Mouse (Mus musculus) heart, postnatal 4 days (tissue): ENCODE measurements at regions not wholly inside any gene's neighbourhood (a gene's known extent, or its start where the extent isn't known, plus 50 kb on each side); places are given as distances from the start of the nearest gene placed in this dataset.
A peak's percentile ranks its signal among the peaks of the same experiment; 100 is the strongest.

Source experiments
- DNase-seq: peaks from one replicate; pipeline ENCODE4 v3.0.0; 2021

- DNase-seq: no peak
Observed at GRCm38 (mm10) chr1:14513662-14514061, 1579.5 kb downstream of the 4930444P10Rik start.

DNA sequence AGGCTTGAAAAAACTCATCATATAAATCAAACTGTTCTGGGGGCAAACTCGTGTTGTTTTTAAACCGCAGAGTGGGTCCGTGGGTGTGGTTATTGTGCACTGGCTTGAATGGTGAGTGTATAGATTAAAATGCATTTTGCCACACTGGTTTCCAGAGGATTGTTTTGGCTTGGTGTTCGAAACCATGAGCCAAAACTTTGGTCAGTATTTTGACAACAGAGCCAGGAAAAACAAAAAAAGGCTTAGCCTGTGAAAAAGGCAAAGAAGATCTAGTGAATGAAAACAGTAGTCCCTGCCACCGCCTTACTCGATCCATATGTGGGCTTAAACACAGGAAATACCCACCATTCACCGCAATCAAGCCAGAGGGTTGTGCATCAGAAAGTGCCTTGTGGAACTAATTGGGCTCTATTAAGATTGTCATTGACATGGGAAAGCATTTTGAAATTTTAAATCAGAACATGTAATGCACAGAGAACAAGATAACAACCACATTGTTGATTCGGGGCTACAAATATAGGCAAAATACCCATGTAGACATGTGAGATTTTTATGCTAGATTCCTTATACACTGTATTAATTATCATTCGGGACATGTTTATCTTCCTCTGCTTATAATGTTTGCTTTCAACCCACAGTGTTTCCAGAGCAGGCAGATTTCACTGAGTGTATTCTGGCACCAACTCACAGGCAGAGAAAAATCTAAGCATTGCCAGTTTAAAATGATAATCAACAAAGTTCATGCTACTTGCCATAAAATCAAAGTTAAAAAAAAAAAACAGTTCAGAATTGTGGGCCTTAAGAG is 1580.4 kb downstream of the 4930444P10Rik start:
- DNase-seq: no peak

DNA sequence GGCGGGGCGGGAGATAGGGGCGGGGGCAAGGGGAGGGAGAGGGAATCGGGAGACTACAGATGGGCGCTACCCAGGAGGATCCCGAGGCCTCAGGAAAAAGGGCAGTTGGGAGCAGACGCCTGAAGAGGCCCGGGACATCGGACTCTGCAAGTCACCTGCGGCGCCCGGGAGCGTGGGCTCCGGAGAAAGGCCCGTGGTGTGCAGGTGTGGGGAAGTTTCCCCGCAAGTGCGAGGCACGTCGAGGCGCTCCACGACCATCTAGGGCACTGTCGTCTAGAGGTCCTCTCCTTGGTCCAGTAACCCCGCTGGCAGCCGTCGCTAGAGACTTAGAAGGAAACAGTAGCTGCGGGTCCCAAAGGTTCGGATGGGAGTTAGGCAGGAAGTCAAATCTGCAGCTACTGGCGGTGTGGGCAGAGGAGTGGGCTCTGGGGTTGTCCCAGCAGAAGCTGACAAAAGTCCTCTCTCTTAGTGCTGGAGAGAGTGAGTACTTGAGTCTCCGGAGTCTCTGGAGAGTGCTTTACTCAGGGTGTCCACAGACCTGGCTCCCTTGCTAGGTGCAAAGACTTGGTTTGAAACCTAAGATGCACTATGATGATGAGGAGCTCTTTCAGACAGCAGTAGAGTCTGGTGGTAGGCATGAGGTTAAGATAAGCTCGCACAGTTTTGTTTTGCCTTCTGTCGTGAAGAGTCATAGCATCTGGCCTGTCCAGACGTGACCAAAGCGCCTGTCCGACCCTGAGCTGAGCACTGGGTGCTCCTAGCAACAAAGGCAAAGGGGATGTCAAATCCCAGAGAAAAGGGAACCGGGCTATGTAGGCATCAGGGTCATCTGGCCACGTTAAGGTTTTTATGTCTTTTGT is 1586.1 kb downstream of the 4930444P10Rik start:
- no peak for DNase-seq

GRCm38 (mm10) chr1:14506201-14506830 is 1586.8 kb downstream of the 4930444P10Rik start:
- DNase-seq: peak; percentile 18

DNA sequence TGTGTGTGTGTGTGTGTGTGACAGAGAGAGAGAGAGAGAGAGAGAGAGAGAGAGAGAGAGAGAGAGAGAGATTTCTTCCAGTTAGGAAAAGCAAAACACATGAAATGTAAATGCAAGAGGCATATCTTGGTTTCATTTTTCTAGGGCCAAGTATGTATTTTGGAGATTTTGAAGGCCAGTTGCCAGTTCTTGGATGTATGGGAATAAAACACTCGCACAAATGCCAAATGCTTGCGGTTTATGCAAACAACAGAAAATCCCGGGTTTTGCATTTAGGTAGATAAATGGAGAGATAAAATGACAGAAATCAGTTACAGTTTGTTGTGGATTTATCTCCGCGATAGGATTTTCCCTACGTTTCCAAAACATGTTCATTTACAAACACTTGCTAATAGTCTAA is 1587.4 kb downstream of the 4930444P10Rik start:
- DNase-seq: no peak

DNA sequence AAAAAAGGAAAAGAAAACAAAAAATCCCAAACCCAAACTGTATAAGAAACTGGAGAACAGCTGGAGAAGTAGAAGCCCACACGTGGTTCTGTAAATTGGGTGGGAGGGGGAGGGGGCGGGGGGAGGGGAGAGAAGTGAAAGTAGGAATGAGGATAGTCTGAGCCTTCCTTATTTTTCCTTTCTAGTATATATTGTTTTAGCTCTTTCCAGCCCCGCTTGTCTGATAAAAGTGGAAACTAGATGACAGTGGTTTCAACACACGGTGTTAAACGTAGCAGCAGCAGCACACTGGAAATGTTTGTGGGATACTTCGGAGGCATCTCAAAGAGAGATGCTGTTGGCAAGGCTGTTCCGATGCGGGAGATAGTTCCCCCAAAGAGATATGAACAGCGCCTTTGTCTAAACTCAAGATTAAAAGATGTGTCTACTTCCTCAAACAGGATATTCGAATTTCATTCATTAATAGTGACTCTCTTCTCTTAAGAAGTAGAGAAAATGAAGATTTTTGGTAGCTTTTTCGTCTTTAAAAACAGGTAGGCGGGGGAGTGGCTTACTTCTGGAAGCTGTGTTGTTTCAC is 1588.3 kb downstream of the 4930444P10Rik start:
- DNase-seq: no peak

- DNase-seq: peak; percentile 25
Observed at GRCm38 (mm10) chr1:14503881-14504742, 1589.0 kb downstream of the 4930444P10Rik start.

DNA sequence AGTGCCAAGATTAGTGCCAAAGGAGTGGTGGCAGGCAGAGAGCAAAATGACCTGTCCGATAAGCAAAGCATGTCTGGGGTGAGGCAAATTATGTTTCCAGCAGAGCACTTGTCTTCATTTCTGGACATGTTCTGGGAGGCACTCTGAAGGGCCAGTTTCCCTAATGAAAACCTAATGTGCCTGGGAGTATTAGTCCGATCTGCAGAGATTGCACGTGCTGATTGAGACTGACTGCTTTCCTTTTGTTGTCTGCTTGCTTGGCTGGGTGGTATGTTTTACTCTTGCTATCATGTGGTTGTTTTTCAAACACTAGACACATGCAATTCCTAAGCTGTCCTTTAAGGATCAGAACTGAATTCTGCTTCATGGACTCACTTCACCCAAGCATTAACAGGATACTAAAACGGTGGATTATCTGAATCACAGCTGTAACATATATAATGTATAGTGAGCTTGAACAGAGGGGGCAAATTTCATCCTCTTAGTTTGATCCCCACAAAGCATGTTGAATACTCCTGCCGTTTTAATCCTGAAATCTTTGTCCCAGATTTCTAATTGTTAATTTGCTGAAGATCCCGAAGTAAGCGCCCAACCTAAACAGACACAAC is 1589.8 kb downstream of the 4930444P10Rik start:
- no peak for DNase-seq

GRCm38 (mm10) chr1:14499105-14499504 is 1594.0 kb downstream of the 4930444P10Rik start:
- no peak for DNase-seq

GRCm38 (mm10) chr1:14490026-14490425 is 1603.1 kb downstream of the 4930444P10Rik start:
- no peak for DNase-seq

GRCm38 (mm10) chr1:14487708-14488127 is 1605.4 kb downstream of the 4930444P10Rik start:
- DNase-seq: no peak

- DNase-seq: no peak
Observed at GRCm38 (mm10) chr1:14485746-14486145, 1607.4 kb downstream of the 4930444P10Rik start.

DNA sequence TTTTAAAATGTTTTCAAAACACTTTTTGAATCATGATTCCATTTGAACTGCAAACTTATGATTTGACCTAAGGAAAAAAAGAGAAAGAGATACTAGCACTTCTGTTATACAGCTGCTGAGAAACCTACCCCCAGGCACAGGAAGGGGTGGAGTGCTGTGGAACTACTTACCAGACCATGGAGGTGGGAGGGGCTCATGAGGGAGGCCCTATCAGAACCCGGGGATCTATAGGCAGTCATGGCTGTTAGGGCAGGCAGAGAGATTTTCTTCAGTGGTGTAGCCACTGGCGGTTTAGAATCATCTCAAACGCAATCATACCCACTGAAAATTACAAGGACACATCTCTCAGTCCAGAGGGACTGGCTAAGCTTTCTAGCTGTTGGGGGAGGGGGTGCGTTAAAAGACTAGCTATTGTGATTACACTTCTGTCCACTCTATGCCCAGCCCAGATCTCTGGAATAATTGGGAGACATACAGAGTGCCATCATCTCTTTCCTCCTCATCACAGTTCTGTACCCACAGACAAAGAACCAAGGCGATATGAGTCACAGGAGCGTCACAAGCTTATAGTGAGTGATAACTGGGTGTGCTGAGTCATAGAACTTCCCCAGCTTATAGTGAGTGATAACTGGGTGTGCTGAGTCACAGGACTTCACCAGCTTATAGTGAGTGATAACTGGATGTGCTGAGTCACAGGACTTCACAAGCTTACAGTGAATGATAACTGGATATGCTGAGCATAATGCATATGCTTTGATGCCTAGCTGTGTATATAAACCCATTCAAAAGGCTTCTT is 1608.8 kb downstream of the 4930444P10Rik start:
- DNase-seq: no peak

GRCm38 (mm10) chr1:14472294-14472693 is 1620.8 kb downstream of the 4930444P10Rik start:
- no peak for DNase-seq

DNA sequence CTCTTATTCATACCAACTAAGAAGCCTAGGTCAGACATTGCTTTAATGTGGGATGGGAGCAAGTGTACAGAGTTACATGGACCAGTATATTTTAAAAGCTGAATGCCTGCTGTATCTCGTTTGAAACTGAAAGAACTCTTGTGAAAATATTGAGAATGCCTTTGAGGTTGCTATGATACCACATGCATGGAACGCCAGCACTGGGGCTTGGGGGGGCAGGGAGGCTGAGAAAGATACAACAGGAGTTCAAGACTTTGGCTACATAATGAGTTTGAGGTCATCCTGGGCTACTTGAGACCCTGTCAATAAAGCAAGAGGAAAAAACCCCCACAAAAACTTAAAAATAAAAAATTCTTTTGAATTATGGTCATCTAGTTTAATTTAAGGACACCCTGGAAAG is 1621.6 kb downstream of the 4930444P10Rik start:
- no peak for DNase-seq

DNA sequence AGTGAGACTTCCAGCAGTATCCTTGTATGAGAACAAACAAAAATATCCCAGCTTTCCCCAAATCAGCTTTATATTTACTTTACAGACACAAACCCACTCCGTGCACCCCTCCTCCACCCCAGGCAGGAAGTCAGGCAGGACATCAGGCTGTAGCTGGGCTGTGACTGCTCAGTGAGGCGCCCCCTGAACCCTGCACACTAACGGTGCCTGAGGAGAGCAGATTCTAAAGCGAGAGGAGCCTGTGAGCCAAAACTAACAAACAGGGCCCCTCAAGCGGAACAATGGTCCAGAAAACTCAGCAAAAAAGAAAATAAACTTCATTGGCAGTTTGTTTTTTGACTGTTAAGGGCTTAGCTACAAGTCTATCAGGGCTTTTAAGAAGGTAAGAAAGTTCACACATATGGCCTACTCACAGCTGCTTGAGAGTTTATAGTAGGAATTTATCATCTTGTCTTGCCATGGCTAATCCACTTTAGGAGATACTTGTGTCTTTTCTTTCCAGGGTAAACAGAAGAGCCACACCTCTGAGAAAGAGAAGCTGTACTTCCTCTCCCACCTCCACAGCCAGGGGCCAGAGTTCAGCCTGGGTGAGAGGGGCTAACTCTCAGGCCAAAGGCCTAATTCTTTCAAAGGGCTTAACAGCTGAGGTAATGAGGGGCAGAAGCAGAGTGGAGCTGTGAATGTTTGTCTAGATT is 1628.2 kb downstream of the 4930444P10Rik start:
- DNase-seq: peak; percentile 12

- no peak for DNase-seq
Observed at GRCm38 (mm10) chr1:14462496-14462895, 1630.6 kb downstream of the 4930444P10Rik start.

- no peak for DNase-seq
Observed at GRCm38 (mm10) chr1:14460811-14461210, 1632.3 kb downstream of the 4930444P10Rik start.

- DNase-seq: no peak
Observed at GRCm38 (mm10) chr1:14429326-14429725, 1663.8 kb downstream of the 4930444P10Rik start.

DNA sequence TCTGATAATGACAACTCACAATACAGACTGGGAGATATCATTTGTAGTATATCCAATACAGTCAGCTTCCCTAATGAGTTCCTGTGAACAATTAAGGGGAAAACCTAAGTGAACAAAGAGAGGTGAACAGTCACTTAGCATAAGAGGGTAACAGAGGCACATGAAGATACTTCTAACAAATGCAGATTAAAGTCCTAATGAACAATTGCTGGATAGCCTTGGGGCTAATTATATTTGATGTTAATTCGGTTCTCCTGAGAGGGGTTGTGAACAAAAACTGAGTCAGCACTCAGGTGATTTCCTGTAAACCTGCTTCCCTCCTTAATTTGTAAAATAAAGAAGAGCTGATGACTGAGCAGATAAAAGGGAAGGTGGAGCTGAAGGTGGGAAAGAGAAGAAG is 1672.1 kb downstream of the 4930444P10Rik start:
- DNase-seq: no peak
